25 mouse cellular contexts compared by ENCODE assay signal in the genomic region with DNA sequence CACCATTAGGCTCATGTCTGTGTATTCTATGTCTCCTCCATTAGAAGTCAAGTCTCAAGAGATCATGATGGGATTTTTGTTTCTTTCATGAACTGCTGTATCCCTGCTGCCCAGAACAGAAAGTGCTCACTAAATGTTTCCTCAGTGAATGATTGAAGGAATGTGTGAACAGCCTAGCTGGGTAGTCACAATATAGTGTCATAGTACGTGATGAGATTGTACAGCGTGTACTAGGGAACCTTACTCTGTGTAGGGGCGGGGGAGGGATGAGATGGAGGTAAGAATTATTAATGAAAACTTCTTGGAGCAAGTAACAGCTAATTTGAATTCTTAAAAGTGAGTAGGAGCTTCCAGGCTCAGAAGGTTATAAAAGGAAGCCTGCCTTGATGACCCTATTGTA. TPM values are rescaled to one million over a fixed set of nuclear protein-coding genes. Genes with fewer than 3 reads are reported as not detected.
"Had no signal": no experiment of that assay in that cellular context is flagged by ENCODE, and none has a peak within 500 bp of the region (broad histone marks: within the 10 kb centered on the region; RNA-seq: fewer than 3 reads in every experiment).

No protein-coding gene starts in this region.

- H3K9ac ChIP-seq: heart, embryonic 12.5 days; hindbrain, embryonic 12.5 days; hindbrain, embryonic 14.5 days; intestine, embryonic 15.5 days; limb, embryonic 12.5 days; liver, embryonic 13.5 days; liver, embryonic 15.5 days had no signal

- H3K36me3 ChIP-seq: heart, embryonic 10.5 days; heart, embryonic 12.5 days; hindbrain, embryonic 10.5 days; hindbrain, embryonic 12.5 days; intestine, embryonic 15.5 days; limb, embryonic 10.5 days; limb, embryonic 12.5 days; liver, embryonic 13.5 days; liver, embryonic 15.5 days had no signal

- ATAC-seq: hindbrain, embryonic 16.5 days; inflammation-experienced regulatory T-cells, adult 6 months; intestine, embryonic 15.5 days; intestine, postnatal 0 days had no signal

- H3K4me1 ChIP-seq: heart, embryonic 10.5 days; heart, embryonic 12.5 days; hindbrain, embryonic 10.5 days; hindbrain, embryonic 12.5 days; intestine, embryonic 15.5 days; limb, embryonic 10.5 days; limb, embryonic 12.5 days; liver, embryonic 13.5 days; liver, embryonic 15.5 days had no signal

- H3K9me3 ChIP-seq: heart, embryonic 10.5 days; heart, embryonic 12.5 days; hindbrain, embryonic 10.5 days; hindbrain, embryonic 12.5 days; intestine, embryonic 15.5 days; limb, embryonic 10.5 days; limb, embryonic 12.5 days; liver, embryonic 13.5 days; liver, embryonic 15.5 days had no signal

- DNase-seq: gastrocnemius, adult 2 months; gastrocnemius, postnatal 10 days; gastrocnemius, postnatal 25 days; heart, adult 18-20 months; heart, postnatal 10 days; heart, postnatal 4 days; kidney, postnatal 14 days; kidney, postnatal 4 days; liver; liver, embryonic 13.5 days had no signal

- H3K27ac ChIP-seq: gastrocnemius, adult 2 months; heart, embryonic 10.5 days; hindbrain, embryonic 10.5 days; hindbrain, embryonic 12.5 days; hindbrain, embryonic 14.5 days; intestine, embryonic 15.5 days; layer of hippocampus, adult 2 months; left cerebral cortex, adult 2 months; limb, embryonic 10.5 days; limb, embryonic 12.5 days; liver, embryonic 13.5 days; liver, embryonic 15.5 days had no signal

- H3K27me3 ChIP-seq: heart, embryonic 12.5 days; hindbrain, embryonic 12.5 days; intestine, embryonic 15.5 days; limb, embryonic 12.5 days; liver, embryonic 13.5 days; liver, embryonic 15.5 days had no signal

- H3K4me2 ChIP-seq: heart, embryonic 12.5 days; hindbrain, embryonic 12.5 days; hindbrain, embryonic 14.5 days; intestine, embryonic 15.5 days; limb, embryonic 12.5 days; liver, embryonic 11.5 days; liver, embryonic 13.5 days; liver, embryonic 15.5 days had no signal

- H3K4me3 ChIP-seq: gastrocnemius, adult 2 months; heart, embryonic 10.5 days; heart, embryonic 12.5 days; hindbrain, embryonic 10.5 days; hindbrain, embryonic 12.5 days; intestine, embryonic 15.5 days; layer of hippocampus, adult 2 months; left cerebral cortex, adult 2 months; limb, embryonic 10.5 days; limb, embryonic 12.5 days; liver, embryonic 13.5 days; liver, embryonic 15.5 days had no signal

RNA-seq across cellular contexts. Expression of gene Fhl1, which starts 30.3 kb away (rescaled TPM):
- polyA plus RNA-seq: inflammation-experienced regulatory T-cells, adult 6 months had no signal
